Mouse (Mus musculus): ENCODE data around the gene Birc5. TPM values are rescaled to one million over a fixed set of nuclear protein-coding genes. Genes with fewer than 3 reads are reported as not detected.
"Not testable (repeated sequence)": the region's sequence is repeated elsewhere in the genome, so short reads cannot be mapped to it uniquely, and the experiment has no call there.

Birc5 gene
- polyA plus RNA-seq (2015; fragmentation: Nextera tagmentation; extraction: Ambion mirVana) = 26.7 and 88.4 TPM in 2 replicates

DNA sequence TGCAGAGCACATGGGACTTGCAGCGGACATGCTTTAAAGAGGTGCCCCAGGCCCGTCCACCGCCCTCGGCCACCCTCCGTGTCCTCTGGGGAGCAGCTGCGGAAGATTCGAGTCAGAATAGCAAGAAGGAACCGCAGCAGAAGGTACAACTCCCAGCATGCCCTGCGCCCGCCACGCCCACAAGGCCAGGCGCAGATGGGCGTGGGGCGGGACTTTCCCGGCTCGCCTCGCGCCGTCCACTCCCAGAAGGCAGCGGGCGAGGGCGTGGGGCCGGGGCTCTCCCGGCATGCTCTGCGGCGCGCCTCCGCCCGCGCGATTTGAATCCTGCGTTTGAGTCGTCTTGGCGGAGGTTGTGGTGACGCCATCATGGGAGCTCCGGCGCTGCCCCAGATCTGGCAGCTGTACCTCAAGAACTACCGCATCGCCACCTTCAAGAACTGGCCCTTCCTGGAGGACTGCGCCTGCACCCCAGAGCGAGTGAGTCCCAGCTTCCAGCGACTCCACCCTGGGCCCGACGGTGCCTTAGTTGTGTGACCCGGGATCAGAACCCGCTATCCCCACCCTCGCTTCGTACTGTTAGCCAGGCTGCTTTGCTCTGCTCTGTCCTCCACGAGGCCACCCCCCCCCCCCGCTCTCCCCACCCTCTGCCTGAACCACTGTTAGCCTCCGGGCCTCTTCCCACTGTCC, at the start of gene Birc5:
Gene Birc5 (plus strand): TSS at position 267 of the 687 bp plus-strand sequence.
- ATAC-seq (ENCODE audit: low FRiP score) = peak; percentile 95
- Histone ChIP-seq H3K27me3 (replicated peaks) (no peaks in the 10 kb centered on the region), H3K4me1 (peaks cover 25% of the 10 kb centered on the region), H3K9ac (replicated peaks) (peak within 1 kb of the TSS; percentile 83), H3K9me3 (replicated peaks) (no peaks in the 10 kb centered on the region), H3K4me2 (peak within 1 kb of the TSS; percentile 92), H3K36me3 (no peaks in the 10 kb centered on the region; the same call in 1 of the 2 replicates), H3K4me3 (replicated peaks) (peak within 1 kb of the TSS; percentile 67), H3K27ac (replicated peaks) (peak within 1 kb of the TSS; percentile 99)
- under 1% methylated on average over 51 of the region's 51 CpGs for whole genome bisulfite sequencing

DNA sequence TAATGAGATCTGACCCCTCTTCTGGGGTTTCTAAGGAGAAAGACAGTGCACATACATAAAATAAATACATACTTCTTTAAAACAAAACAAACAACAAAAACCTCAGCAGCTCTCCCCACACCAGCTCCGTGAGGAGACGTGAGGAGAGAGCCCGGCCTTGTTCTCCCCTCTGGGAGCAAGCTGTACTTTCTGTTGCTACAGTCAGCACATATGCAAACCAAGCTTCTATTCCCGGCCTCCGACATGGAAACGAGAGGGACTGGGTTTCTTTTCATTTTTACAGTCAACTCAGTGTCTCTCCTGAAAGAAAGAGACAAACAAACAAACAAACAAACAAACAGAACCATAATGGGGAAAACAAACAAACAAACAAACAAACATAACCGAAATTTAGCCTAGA, 49.0 kb upstream of the Birc5 start:
- Histone ChIP-seq H3K36me3 (no peaks in the 10 kb centered on the region), H3K4me2 (no peak overlapping the region), H3K9ac (replicated peaks) (no peak overlapping the region), H3K27ac (replicated peaks) (no peak overlapping the region), H3K4me3 (replicated peaks) (no peak overlapping the region), H3K4me1 (no peaks in the 10 kb centered on the region), H3K27me3 (replicated peaks) (no peaks in the 10 kb centered on the region), H3K9me3 (replicated peaks) (no peaks in the 10 kb centered on the region)
- WGBS = 82% methylated on average over 7 of the region's 7 CpGs
- no peak for ATAC-seq (ENCODE audit: low FRiP score)

DNA sequence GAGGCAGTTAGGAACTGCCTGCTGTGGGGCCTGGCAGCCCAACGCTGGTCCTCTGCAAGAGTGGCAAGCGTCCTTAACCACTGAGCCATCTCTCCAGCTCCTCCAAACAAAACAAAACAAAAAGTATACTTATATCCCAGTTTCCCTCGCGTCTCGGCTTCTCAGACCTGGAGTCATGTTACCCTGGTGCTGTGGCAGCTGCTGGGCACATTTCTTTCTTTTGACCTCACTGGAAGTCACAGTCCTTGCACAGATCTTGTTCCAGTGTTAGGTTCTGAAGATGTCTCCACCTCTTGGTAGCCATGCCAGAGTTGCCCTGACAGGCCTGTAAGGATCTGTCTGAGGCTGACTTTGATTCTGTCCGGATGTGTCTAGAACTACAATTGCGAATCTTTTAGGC, 47.4 kb upstream of the Birc5 start:
- 73% methylated on average over 7 of the region's 7 CpGs for WGBS

DNA sequence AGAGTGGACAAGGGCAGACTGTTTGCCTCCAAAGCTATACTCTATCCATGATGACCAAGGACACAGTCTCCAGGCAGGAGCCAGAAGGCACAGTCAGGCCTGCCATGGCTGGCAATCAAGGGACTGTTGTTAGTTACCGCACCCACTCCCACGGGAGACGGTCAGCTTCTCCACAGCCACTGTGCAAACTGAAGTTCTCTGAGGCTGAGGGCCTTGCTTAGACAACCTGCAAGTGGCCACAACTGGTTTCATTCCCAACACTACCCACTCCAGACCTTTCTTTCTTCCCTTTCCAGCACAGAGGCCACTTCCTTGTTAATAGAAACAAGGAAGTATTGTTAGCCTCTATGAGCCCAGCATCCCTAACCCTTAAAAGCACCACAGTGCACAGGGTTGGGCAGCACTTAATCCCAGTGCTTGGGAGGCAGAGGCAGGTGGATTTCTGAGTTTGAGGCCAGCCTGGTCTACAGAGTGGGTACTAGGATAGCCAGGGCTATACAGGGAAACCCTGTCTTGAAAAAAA, 45.8 kb upstream of the Birc5 start:
- H3K4me2 ChIP-seq = no peak overlapping the region
- no peaks in the 10 kb centered on the region for H3K27me3 ChIP-seq (replicated peaks)
- no peaks in the 10 kb centered on the region for H3K9me3 ChIP-seq (replicated peaks)
- WGBS = 97% methylated on average over 3 of the region's 3 CpGs
- H3K36me3 ChIP-seq = no peaks in the 10 kb centered on the region
- H3K9ac ChIP-seq (replicated peaks) = no peak overlapping the region
- no peak for ATAC-seq (ENCODE audit: low FRiP score)
- H3K27ac ChIP-seq (replicated peaks) = no peak overlapping the region
- H3K4me1 ChIP-seq = no peaks in the 10 kb centered on the region
- H3K4me3 ChIP-seq (replicated peaks) = no peak overlapping the region

More for the DNA sequence above, 47.4 kb upstream of the Birc5 start:
- Histone ChIP-seq H3K27me3 (replicated peaks) (no peaks in the 10 kb centered on the region), H3K9ac (replicated peaks) (no peak overlapping the region), H3K4me1 (no peaks in the 10 kb centered on the region), H3K27ac (replicated peaks) (no peak overlapping the region), H3K36me3 (no peaks in the 10 kb centered on the region), H3K9me3 (replicated peaks) (no peaks in the 10 kb centered on the region), H3K4me2 (no peak overlapping the region), H3K4me3 (replicated peaks) (no peak overlapping the region)
- ATAC-seq (ENCODE audit: low FRiP score) = no peak

DNA sequence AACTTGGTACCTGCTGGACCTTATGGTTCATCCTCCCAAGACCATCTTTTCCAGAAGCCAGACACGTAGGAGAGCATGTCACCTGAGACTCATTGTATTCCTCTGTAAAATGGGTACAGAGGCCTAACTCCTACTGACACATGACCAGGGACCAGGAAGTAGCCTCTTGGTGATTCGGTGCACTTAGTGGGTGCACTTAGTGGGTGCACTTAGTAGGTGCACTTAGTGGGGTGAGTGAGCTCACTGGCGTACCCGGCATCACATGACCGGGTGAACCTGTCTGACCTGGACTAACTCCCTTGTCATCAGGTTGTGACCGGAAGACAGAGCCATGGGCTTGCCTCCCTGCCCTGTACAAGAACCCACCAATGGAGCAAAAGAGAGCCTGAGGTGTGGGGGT, 42.3 kb upstream of the Birc5 start:
- H3K9me3 ChIP-seq (replicated peaks) = no peaks in the 10 kb centered on the region
- peaks cover 19% of the 10 kb centered on the region for H3K4me1 ChIP-seq
- no peak overlapping the region for H3K9ac ChIP-seq (replicated peaks)
- 88% methylated on average over 6 of the region's 6 CpGs for WGBS
- ATAC-seq (ENCODE audit: low FRiP score) = no peak
- H3K27ac ChIP-seq (replicated peaks) = no peak overlapping the region
- H3K4me3 ChIP-seq (replicated peaks) = no peak overlapping the region
- H3K27me3 ChIP-seq (replicated peaks) = peaks cover 20% of the 10 kb centered on the region
- no peak overlapping the region for H3K4me2 ChIP-seq
- H3K36me3 ChIP-seq = no peaks in the 10 kb centered on the region

DNA sequence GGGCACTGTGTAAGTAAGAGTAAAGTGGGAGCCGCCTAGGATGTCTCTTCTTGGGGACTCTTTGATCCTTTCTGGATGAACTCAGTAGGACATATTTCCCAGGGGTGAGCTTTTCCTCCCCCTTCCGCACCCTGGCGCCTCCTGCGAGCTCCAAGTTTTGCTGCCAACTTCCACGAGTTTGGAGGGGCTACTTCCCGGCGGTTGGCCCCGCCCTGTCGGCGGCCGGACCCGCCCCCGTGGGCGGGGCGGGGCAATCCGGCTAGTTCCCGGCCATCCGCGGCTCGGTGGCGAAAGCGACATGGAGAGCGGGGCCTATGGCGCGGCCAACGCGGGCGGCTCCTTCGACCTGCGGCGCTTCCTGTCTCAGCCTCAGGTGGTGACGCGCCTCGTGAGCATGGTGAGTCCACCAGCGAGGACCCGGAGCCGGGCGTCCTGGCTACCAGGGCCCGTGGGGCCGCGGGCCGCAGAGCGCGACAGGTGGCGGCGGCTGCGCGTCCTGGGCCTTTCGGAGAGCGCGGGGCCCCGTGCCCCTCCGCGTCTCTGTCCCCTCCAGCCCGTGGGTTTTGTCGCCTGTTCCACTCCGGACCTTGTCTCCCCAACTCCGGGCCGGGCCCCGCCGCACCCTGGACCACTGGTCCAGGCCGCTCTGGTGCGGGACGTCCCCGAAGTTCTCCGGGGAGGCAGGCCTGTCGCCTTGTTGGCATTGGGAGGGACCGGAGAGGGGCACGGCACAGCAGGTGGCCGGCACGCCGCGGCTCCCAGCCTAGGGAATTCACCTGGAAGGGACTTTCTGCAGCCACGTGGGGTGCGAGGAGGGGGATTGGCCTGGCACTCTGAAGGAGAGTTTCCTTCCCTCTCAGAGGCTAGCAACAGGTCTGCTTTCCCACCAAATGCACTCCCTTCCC, 39.4 kb upstream of the Birc5 start, which contains the start of the genes Gm20708 and Syngr2:
Gene Gm20708 (plus strand): TSS at position 262 of the 905 bp plus-strand sequence.
Gene Syngr2 (plus strand): TSS at position 262 of the 905 bp plus-strand sequence.
- Histone ChIP-seq H3K27me3 (replicated peaks) (peaks cover 20% of the 10 kb centered on the region), H3K27ac (replicated peaks) (peak within 1 kb of the TSS; percentile 28; the same call in 1 of the 2 replicates), H3K4me2 (peak within 1 kb of the TSS; percentile 97), H3K9ac (replicated peaks) (peak within 1 kb of the TSS; percentile 55), H3K4me1 (peaks cover 19% of the 10 kb centered on the region), H3K4me3 (replicated peaks) (peak within 1 kb of the TSS; percentile 58), H3K9me3 (replicated peaks) (no peaks in the 10 kb centered on the region), H3K36me3 (no peaks in the 10 kb centered on the region)
- ATAC-seq (ENCODE audit: low FRiP score) = peak; percentile 59; the same call in 1 of the 2 replicates
- under 1% methylated on average over 75 of the region's 75 CpGs for WGBS

DNA sequence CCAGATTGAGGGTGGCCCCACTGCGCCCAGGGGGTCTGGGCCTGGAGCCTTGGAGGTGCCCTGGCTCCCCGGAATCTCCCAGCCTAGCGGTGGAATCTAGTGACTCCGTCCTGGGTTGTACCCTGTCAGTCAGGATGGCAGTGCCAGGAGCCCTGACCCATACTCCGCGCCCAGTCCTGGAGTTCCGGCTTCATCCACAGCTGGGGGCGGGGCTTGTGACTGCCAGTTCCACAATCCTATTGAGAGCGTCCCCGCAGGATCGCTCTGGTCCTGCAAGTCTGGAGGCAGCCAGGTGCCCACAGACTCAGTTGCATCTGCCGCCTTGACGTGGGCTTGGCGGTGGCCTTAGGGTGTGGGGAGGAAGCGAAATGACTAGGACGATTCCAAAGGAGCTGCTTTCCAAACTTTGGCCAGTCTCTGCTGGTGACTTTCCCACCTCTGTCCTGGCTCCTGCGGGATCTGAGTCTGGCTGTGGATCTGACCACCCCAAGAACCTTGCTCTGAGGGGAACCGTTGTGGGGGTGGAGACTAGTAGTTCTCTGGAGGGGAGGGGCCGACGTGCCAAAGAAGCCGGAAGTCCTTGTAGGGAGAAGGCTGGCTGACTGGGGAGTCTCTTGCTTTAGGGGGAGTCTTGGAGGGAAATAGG, 38.5 kb upstream of the Birc5 start:
- WGBS = under 1% methylated on average over 21 of the region's 21 CpGs
- Histone ChIP-seq H3K9ac (replicated peaks) (peak overlapping the region; percentile 55), H3K27me3 (replicated peaks) (peaks cover 20% of the 10 kb centered on the region), H3K4me3 (replicated peaks) (peak overlapping the region; percentile 58), H3K27ac (replicated peaks) (peak overlapping the region; percentile 28; the same call in 1 of the 2 replicates), H3K36me3 (no peaks in the 10 kb centered on the region), H3K4me2 (peak overlapping the region; percentile 97), H3K9me3 (replicated peaks) (no peaks in the 10 kb centered on the region), H3K4me1 (peaks cover 19% of the 10 kb centered on the region)
- ATAC-seq (ENCODE audit: low FRiP score) = peak; percentile 79; the same call in 1 of the 2 replicates

DNA sequence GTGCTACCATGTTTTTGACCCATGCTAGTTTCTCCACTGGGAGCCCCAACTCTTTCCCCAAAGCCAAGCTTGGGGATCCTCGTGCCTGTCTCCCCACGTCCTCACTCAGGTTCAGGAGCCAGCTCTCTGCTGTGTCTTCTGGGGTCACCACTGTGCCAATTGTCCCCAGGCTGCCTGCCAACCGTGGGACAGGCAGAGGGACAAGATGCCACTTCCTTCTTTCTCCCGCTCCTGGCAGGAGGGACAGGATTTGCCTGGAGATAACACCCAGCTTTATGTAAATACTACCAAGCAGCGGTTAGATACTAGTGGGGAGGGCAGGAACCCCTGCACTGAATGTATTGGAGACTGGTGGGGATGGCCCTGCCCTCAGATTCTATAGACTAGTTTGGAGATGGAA, 35.2 kb upstream of the Birc5 start:
- WGBS = 79% methylated on average over 5 of the region's 5 CpGs
- Histone ChIP-seq H3K36me3 (no peaks in the 10 kb centered on the region), H3K9ac (replicated peaks) (no peak overlapping the region), H3K27ac (replicated peaks) (no peak overlapping the region), H3K4me2 (no peak overlapping the region), H3K27me3 (replicated peaks) (peaks cover 15% of the 10 kb centered on the region), H3K9me3 (replicated peaks) (no peaks in the 10 kb centered on the region), H3K4me3 (replicated peaks) (no peak overlapping the region), H3K4me1 (peaks cover 19% of the 10 kb centered on the region)
- ATAC-seq (ENCODE audit: low FRiP score) = no peak

DNA sequence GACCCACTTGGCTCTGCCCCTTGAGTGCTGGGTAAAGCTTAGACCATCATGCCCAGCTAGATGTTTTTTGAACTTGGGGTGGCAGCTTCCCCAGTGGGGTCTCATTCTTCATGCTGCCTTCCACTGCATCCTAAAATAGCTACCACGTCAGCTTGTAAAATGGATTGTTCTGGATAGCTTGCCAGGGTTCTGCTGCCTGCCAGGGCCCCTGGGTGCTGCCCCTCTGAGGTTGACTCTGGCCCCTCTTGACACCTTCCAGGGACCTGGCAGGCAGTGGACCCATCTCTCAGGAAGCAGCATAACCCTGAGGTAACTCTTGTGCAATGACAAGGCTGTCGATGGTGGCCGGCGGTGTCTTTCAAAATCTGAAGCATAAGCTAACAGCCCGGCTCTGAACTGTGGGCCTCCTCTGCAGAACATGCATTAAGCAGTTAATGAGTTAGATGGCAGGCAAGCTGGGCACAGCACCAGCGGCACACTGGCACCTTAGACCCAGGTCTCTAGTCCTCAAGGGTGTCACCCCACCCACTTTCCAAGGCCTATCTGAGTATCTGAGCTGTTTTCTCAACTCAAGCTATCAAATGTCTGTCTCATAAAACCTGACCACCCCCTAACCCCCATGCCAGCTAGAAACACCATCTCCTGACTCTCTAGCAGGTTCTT, 34.2 kb upstream of the Birc5 start:
- 89% methylated on average over 6 of the region's 6 CpGs for WGBS
- H3K27ac ChIP-seq (replicated peaks) = no peak overlapping the region
- no peaks in the 10 kb centered on the region for H3K36me3 ChIP-seq
- H3K9ac ChIP-seq (replicated peaks) = no peak overlapping the region
- H3K4me2 ChIP-seq = no peak overlapping the region
- peaks cover 6% of the 10 kb centered on the region for H3K27me3 ChIP-seq (replicated peaks)
- H3K9me3 ChIP-seq (replicated peaks) = no peaks in the 10 kb centered on the region
- peaks cover 10% of the 10 kb centered on the region for H3K4me1 ChIP-seq
- H3K4me3 ChIP-seq (replicated peaks) = no peak overlapping the region
- no peak for ATAC-seq (ENCODE audit: low FRiP score)

DNA sequence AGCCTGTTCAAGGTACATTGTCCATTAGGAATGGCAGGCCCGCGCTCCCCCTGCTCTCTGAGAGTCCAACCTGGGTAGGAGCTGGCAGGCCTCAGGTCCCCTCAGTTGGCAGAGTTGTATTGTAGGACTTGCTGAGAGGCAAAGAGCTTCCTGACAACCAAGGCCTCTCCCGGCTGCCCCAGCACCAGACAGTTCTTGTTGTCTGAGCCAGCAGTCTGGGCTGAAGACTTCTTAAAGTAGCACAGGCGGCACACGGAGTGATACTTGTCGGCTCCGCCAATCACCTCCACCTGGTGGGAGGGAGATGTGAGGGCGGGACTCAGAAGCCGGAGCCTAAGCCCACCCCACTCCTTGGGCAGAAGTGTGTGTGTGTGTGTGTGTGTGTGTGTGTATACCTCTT, 33.2 kb upstream of the Birc5 start:
- not testable (repeated sequence) for ATAC-seq (ENCODE audit: low FRiP score); H3K9me3 ChIP-seq (replicated peaks); H3K36me3 ChIP-seq; H3K9ac ChIP-seq (replicated peaks); H3K27me3 ChIP-seq (replicated peaks); H3K4me1 ChIP-seq; H3K4me3 ChIP-seq (replicated peaks); H3K4me2 ChIP-seq; H3K27ac ChIP-seq (replicated peaks)
- WGBS = 89% methylated on average over 9 of the region's 9 CpGs

Data from neural tube, embryonic 15.5 days (tissue).